Mouse (Mus musculus) MEL-GATA-1-ER (cell line): ENCODE measurements at regions not wholly inside any gene's neighbourhood (a gene's known extent, or its start where the extent isn't known, plus 50 kb on each side); places are given as distances from the start of the nearest gene placed in this dataset.

Experiments used
- DNase-seq: peaks from one replicate; pipeline ENCODE4 v3.0.0-alpha.2; 2012; ENCODE audit warnings: low read depth; ENCODE audit errors: extremely low read depth

GRCm38 (mm10) chr7:114912109-114912508 lies 168.6 kb downstream of the Insc start:
- DNase-seq = no peak

GRCm38 (mm10) chr7:114922155-114922554 lies 178.7 kb downstream of the Insc start:
- peak; percentile 0 for DNase-seq

GRCm38 (mm10) chr7:114933861-114934260 lies 190.4 kb downstream of the Insc start:
- no peak for DNase-seq

GRCm38 (mm10) chr7:114950759-114951158 lies 207.3 kb downstream of the Insc start:
- DNase-seq = peak; percentile 6

GRCm38 (mm10) chr7:114963206-114963605 lies 219.7 kb downstream of the Insc start:
- DNase-seq = no peak

- no peak for DNase-seq
Measured at GRCm38 (mm10) chr7:114965923-114966322, 222.4 kb downstream of the Insc start.

- DNase-seq = no peak
Measured at GRCm38 (mm10) chr7:114986481-114986880, 243.0 kb downstream of the Insc start.

- no peak for DNase-seq
Measured at GRCm38 (mm10) chr7:114991255-114991654, 247.8 kb downstream of the Insc start.

- DNase-seq = no peak
Measured at GRCm38 (mm10) chr7:114992440-114992839, 248.9 kb downstream of the Insc start.

- peak; percentile 11 for DNase-seq
Measured at GRCm38 (mm10) chr7:115000796-115001524, 257.5 kb downstream of the Insc start.

GRCm38 (mm10) chr7:115014253-115014998 lies 270.9 kb downstream of the Insc start:
- no peak for DNase-seq

- no peak for DNase-seq
Measured at GRCm38 (mm10) chr7:115019369-115019958, 276.0 kb downstream of the Insc start.

GRCm38 (mm10) chr7:115020023-115020422 lies 276.5 kb downstream of the Insc start:
- no peak for DNase-seq

GRCm38 (mm10) chr7:115025803-115026202 lies 282.3 kb downstream of the Insc start:
- peak; percentile 88 for DNase-seq

GRCm38 (mm10) chr7:115027685-115028084 lies 284.2 kb downstream of the Insc start:
- no peak for DNase-seq

- peak; percentile 56 for DNase-seq
Measured at GRCm38 (mm10) chr7:115033987-115034386, 290.5 kb downstream of the Insc start.

- DNase-seq = no peak
Measured at GRCm38 (mm10) chr7:115055527-115055926, 312.0 kb downstream of the Insc start.

- no peak for DNase-seq
Measured at GRCm38 (mm10) chr7:115056992-115057645, 313.6 kb downstream of the Insc start.

GRCm38 (mm10) chr7:115057736-115058135 lies 314.2 kb downstream of the Insc start:
- DNase-seq = no peak

GRCm38 (mm10) chr7:115060171-115060570 lies 316.7 kb downstream of the Insc start:
- no peak for DNase-seq

GRCm38 (mm10) chr7:115062817-115063216 lies 319.3 kb downstream of the Insc start:
- no peak for DNase-seq

- DNase-seq = no peak
Measured at GRCm38 (mm10) chr7:115067641-115068040, 324.1 kb downstream of the Insc start.
